In the genomic region with DNA sequence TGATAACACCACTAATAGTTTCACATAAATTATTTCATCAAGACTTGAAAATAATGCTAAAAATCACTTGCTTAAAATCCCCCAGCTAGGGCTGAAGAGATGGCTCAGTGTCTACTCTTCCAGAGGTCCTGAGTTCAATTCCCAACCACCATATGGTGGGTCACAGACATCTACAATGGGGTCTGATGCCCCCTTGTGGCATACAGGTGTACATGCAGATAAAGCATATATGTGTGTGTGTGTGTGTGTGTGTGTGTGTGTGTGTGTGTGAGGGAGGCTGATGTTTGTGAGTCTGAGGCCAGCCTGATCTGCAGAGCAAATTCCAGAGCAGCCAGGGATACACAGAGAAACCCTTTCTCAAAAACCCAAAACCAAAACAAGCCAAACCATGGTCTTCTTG, we compare ENCODE assay signal across 14 mouse cellular contexts. TPM values are rescaled to one million over a fixed set of nuclear protein-coding genes. Genes with fewer than 3 reads are reported as not detected.
DNase-seq lines count a peak whose midpoint lies in the region; ATAC-seq and TF ChIP-seq lines count a peak whose summit lies in the region.
"Had no signal": no experiment of that assay in that cellular context is flagged by ENCODE, and none has a peak within 500 bp of the region (broad histone marks: within the 10 kb centered on the region; RNA-seq: fewer than 3 reads in every experiment).

No protein-coding gene starts in this region.

- H3K4me1 ChIP-seq in liver, postnatal 0 days (ENCODE audit: insufficient read depth): no peaks in the 10 kb centered on the region; the same call in 1 of the 2 replicates
- H3K4me1 ChIP-seq in liver, embryonic 12.5 days: no peaks in the 10 kb centered on the region
- H3K4me1 ChIP-seq: intestine, embryonic 15.5 days; lung, embryonic 15.5 days had no signal

- no peak overlapping the region for H3K27ac ChIP-seq in liver, postnatal 0 days (ENCODE audit: low read depth)
- H3K27ac ChIP-seq in liver, embryonic 12.5 days: no peak overlapping the region
- H3K27ac ChIP-seq: intestine, embryonic 15.5 days; lung, embryonic 15.5 days; neural tube, embryonic 13.5 days had no signal

- H3K27me3 ChIP-seq in liver, postnatal 0 days (ENCODE audit: insufficient read depth, low read length): no peaks in the 10 kb centered on the region
- no peaks in the 10 kb centered on the region for H3K27me3 ChIP-seq in liver, embryonic 12.5 days (replicated peaks)
- H3K27me3 ChIP-seq in splenic B cell, adult 2 months (ENCODE audit: control insufficient read depth, insufficient read depth, low read length, poor library complexity, severe bottlenecking): no peaks in the 10 kb centered on the region
- H3K27me3 ChIP-seq: intestine, embryonic 15.5 days; lung, embryonic 15.5 days; neural tube, embryonic 13.5 days had no signal

- TF ChIP-seq EP300 in liver, postnatal 0 days (IDR thresholded peaks at IDR 0.05; ENCODE audit: low read depth): no peak

- no peak overlapping the region for H3K4me2 ChIP-seq in liver, postnatal 0 days (ENCODE audit: low read depth, low read length)
- H3K4me2 ChIP-seq in liver, embryonic 12.5 days: no peak overlapping the region
- H3K4me2 ChIP-seq: intestine, embryonic 15.5 days; lung, embryonic 15.5 days; neural tube, embryonic 13.5 days had no signal

- H3K36me3 ChIP-seq in liver, postnatal 0 days (replicated peaks; ENCODE audit: insufficient read depth, low read length): no peaks in the 10 kb centered on the region
- H3K36me3 ChIP-seq in liver, embryonic 12.5 days: no peaks in the 10 kb centered on the region
- H3K36me3 ChIP-seq in splenic B cell, adult 2 months (ENCODE audit: control insufficient read depth, insufficient read depth, low read length, poor library complexity, severe bottlenecking): no peaks in the 10 kb centered on the region
- H3K36me3 ChIP-seq: G1E; intestine, embryonic 15.5 days; lung, embryonic 15.5 days; neural tube, embryonic 13.5 days had no signal

- no peak for TF ChIP-seq POLR2A in brain, embryonic 14.5 days (IDR thresholded peaks at IDR 0.05; ENCODE audit: borderline replicate concordance, extremely low read depth, insufficient read depth, insufficient read length, poor library complexity, severe bottlenecking)

- TF ChIP-seq CTCF in liver, postnatal 0 days (IDR thresholded peaks at IDR 0.05; ENCODE audit: low read depth): peak; percentile 82
- TF ChIP-seq CTCF in brain, embryonic 14.5 days (IDR thresholded peaks at IDR 0.05; ENCODE audit: borderline replicate concordance, extremely low read depth, insufficient read depth, insufficient read length): peak; percentile 28; the same call in 1 of the 2 replicates

- DNase-seq in adrenal gland, postnatal 10 days: peak; percentile 39
- DNase-seq in adrenal gland, postnatal 4 days (ENCODE audit: low spot score in 2 of 2): no peak
- peak; percentile 20 for DNase-seq in liver, postnatal 0 days
- DNase-seq in brain, embryonic 14.5 days (ENCODE audit: low read depth): no peak
- DNase-seq in splenic B cell, adult 2 months (ENCODE audit: low read depth, low spot score): peak; percentile 55
- no peak for DNase-seq in layer of hippocampus, adult 11-12 months (ENCODE audit: low spot score)
- no peak for DNase-seq in left cerebral cortex, adult 18-20 months (ENCODE audit: low spot score in 2 of 2)
- DNase-seq: cerebellum, adult 11 months had no signal

- no peak overlapping the region for H3K4me3 ChIP-seq in liver, postnatal 0 days (ENCODE audit: low read depth, low read length)
- H3K4me3 ChIP-seq in liver, embryonic 12.5 days: no peak overlapping the region
- H3K4me3 ChIP-seq: intestine, embryonic 15.5 days; lung, embryonic 15.5 days; neural tube, embryonic 13.5 days had no signal

- H3K9ac ChIP-seq in liver, postnatal 0 days (replicated peaks): no peak overlapping the region
- H3K9ac ChIP-seq in liver, embryonic 12.5 days: no peak overlapping the region
- H3K9ac ChIP-seq: intestine, embryonic 15.5 days; lung, embryonic 15.5 days; neural tube, embryonic 13.5 days had no signal

- no peak for ATAC-seq in liver, postnatal 0 days
- no peak for ATAC-seq in liver, embryonic 12.5 days

- no peaks in the 10 kb centered on the region for H3K9me3 ChIP-seq in liver, postnatal 0 days (ENCODE audit: low read length)
- no peaks in the 10 kb centered on the region for H3K9me3 ChIP-seq in liver, embryonic 12.5 days (replicated peaks)
- H3K9me3 ChIP-seq: intestine, embryonic 15.5 days; lung, embryonic 15.5 days; neural tube, embryonic 13.5 days had no signal

RNA-seq across cellular contexts. Expression of a gene that starts 17.8 kb away (rescaled TPM):
- under 1 TPM; 0.39 to 0.48 TPM for total RNA-seq in adrenal gland, postnatal 10 days (2021)
- total RNA-seq in adrenal gland, postnatal 4 days (2021): 1 to 10 TPM in 1 of 2 experiments, under 1 TPM in 1; 0.99 to 1.1 TPM
- 0.06 and 0.07 TPM in 2 replicates for polyA plus RNA-seq in liver, postnatal 0 days (2015; fragmentation: Nextera tagmentation; extraction: Ambion mirVana)
- polyA plus RNA-seq in liver, embryonic 12.5 days (2016; fragmentation: Nextera tagmentation; extraction: Ambion mirVana): 0.05 TPM in 1 of 2 replicates, not detected in the other
- polyA plus RNA-seq in brain, embryonic 14.5 days (2012; rRNA removed): 4.0 and 5.0 TPM in 2 replicates
- total RNA-seq in left cerebral cortex, adult 18-20 months (2021): 1 to 10 TPM; 3.9 to 5.4 TPM
- total RNA-seq: heart, adult 18-20 months had no signal
- polyA plus RNA-seq: G1E had no signal

Comparison
In these comparisons a context has a peak if more than half of its experiments do, and no peak if none do; other contexts are left out.
1. DNase-seq: peak in adrenal gland, postnatal 10 days (single experiment), liver, postnatal 0 days (single experiment) and splenic B cell, adult 2 months (single experiment); none in adrenal gland, postnatal 4 days (0 of 2), brain, embryonic 14.5 days (single experiment), layer of hippocampus, adult 11-12 months (single experiment) and left cerebral cortex, adult 18-20 months (0 of 2).